In the genomic region with DNA sequence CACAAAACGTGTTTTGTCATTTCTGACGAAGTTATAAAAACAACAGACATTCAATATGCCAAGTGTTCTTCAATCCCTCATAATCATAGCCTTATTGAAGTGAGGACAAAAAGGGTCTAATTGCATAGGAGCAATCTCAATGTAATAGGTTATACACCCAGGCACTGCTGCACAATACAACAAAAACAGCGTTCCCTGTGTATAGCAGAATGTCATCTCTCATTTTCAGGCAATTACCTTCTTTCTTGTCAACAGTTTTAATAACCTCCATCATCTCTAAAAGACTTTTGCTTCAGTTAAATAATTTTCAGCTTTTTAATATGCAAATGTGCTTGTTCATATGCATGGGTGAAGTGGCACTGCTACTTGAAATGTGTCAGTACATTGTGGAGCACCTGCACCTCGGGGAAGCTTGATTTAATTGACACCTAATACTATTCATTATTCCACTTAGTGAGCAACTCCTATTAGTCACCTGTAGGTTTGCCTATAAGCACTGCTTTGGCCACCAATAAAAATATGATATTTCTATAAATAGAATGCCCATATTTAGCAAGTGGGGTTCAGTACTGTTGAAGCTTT, we compare ENCODE assay signal across 20 mouse cellular contexts.
A peak's percentile ranks its signal among the peaks of the same experiment; 100 is the strongest.
DNase-seq lines count a peak whose midpoint lies in the region; ATAC-seq and TF ChIP-seq lines count a peak whose summit lies in the region.
"Had no signal": no experiment of that assay in that cellular context is flagged by ENCODE, and none has a peak within 500 bp of the region (broad histone marks: within the 10 kb centered on the region; RNA-seq: fewer than 3 reads in every experiment).

No protein-coding gene starts in this region.

- H3K27ac ChIP-seq in forebrain, embryonic 12.5 days: no peak overlapping the region
- no peak overlapping the region; the same call in 1 of the 2 replicates for H3K27ac ChIP-seq in forebrain, embryonic 14.5 days (ENCODE audit: low read depth, low read length)
- no peak overlapping the region for H3K27ac ChIP-seq in forebrain, embryonic 16.5 days (ENCODE audit: low read length)
- no peak overlapping the region for H3K27ac ChIP-seq in thymus, adult 2 months (ENCODE audit: control insufficient read depth, insufficient read depth, low read length)
- no peak overlapping the region for H3K27ac ChIP-seq in hindbrain, embryonic 16.5 days (ENCODE audit: low read depth, low read length)
- H3K27ac ChIP-seq in midbrain, embryonic 11.5 days (ENCODE audit: low read depth, low read length): no peak overlapping the region
- H3K27ac ChIP-seq: embryonic facial prominence, embryonic 13.5 days; embryonic facial prominence, embryonic 15.5 days had no signal

- H3K9ac ChIP-seq in forebrain, embryonic 12.5 days: no peak overlapping the region
- H3K9ac ChIP-seq in forebrain, embryonic 14.5 days (ENCODE audit: low read length): no peak overlapping the region
- H3K9ac ChIP-seq in forebrain, embryonic 16.5 days (replicated peaks; ENCODE audit: low read depth, low read length): no peak overlapping the region
- no peak overlapping the region for H3K9ac ChIP-seq in hindbrain, embryonic 16.5 days (ENCODE audit: low read depth, low read length)
- H3K9ac ChIP-seq in midbrain, embryonic 11.5 days (ENCODE audit: low read length): no peak overlapping the region
- H3K9ac ChIP-seq: embryonic facial prominence, embryonic 13.5 days; embryonic facial prominence, embryonic 15.5 days had no signal

- TF ChIP-seq POLR2A in brain, embryonic 14.5 days (IDR thresholded peaks at IDR 0.05; ENCODE audit: borderline replicate concordance, extremely low read depth, insufficient read depth, insufficient read length, poor library complexity, severe bottlenecking): no peak
- no peak for TF ChIP-seq POLR2A in thymus, adult 2 months (IDR thresholded peaks at IDR 0.05; ENCODE audit: control insufficient read depth, extremely low read depth, insufficient read depth, low read length, poor library complexity)

- no peak overlapping the region for H3K4me2 ChIP-seq in forebrain, embryonic 12.5 days
- no peak overlapping the region for H3K4me2 ChIP-seq in forebrain, embryonic 14.5 days (ENCODE audit: low read length)
- no peak overlapping the region for H3K4me2 ChIP-seq in forebrain, embryonic 16.5 days (ENCODE audit: low read length)
- H3K4me2 ChIP-seq in hindbrain, embryonic 16.5 days (ENCODE audit: low read length): no peak overlapping the region
- no peak overlapping the region for H3K4me2 ChIP-seq in midbrain, embryonic 11.5 days
- H3K4me2 ChIP-seq: embryonic facial prominence, embryonic 13.5 days; embryonic facial prominence, embryonic 15.5 days had no signal

- H3K4me3 ChIP-seq in forebrain, embryonic 12.5 days (replicated peaks): no peak overlapping the region
- H3K4me3 ChIP-seq in forebrain, embryonic 14.5 days (ENCODE audit: low read depth, low read length): no peak overlapping the region
- no peak overlapping the region for H3K4me3 ChIP-seq in forebrain, embryonic 16.5 days (replicated peaks; ENCODE audit: low read length)
- no peak overlapping the region for H3K4me3 ChIP-seq in thymus, adult 2 months (ENCODE audit: control insufficient read depth, insufficient read depth, low read length)
- H3K4me3 ChIP-seq in hindbrain, embryonic 16.5 days (ENCODE audit: low read length): no peak overlapping the region
- H3K4me3 ChIP-seq in midbrain, embryonic 11.5 days (ENCODE audit: low read depth, low read length): no peak overlapping the region
- H3K4me3 ChIP-seq: embryonic facial prominence, embryonic 13.5 days; embryonic facial prominence, embryonic 15.5 days; erythroblast, embryonic 14.5 days had no signal

- peak; percentile 61; the same call in 1 of the 2 replicates for ATAC-seq in forebrain, embryonic 12.5 days (ENCODE audit: low FRiP score)
- ATAC-seq in forebrain, embryonic 14.5 days: peak; percentile 89
- ATAC-seq in forebrain, embryonic 16.5 days: peak; percentile 93
- ATAC-seq in hindbrain, embryonic 16.5 days: no peak
- no peak for ATAC-seq in midbrain, embryonic 11.5 days (ENCODE audit: low FRiP score)

- TF ChIP-seq CTCF in brain, embryonic 14.5 days (IDR thresholded peaks at IDR 0.05; ENCODE audit: borderline replicate concordance, extremely low read depth, insufficient read depth, insufficient read length): no peak
- no peak for TF ChIP-seq CTCF in thymus, adult 2 months (IDR thresholded peaks at IDR 0.05; ENCODE audit: borderline replicate concordance, control insufficient read depth, extremely low read depth, insufficient read depth, low read length, poor library complexity)

- peak; percentile 82 for DNase-seq in brain, embryonic 14.5 days (ENCODE audit: low read depth)
- peak; percentile 72 for DNase-seq in forebrain, embryonic 14.5 days (ENCODE audit: low spot score)
- DNase-seq in left cerebral cortex, adult 11 months (ENCODE audit: low spot score): no peak
- no peak for DNase-seq in thymus, adult 2 months
- no peak for DNase-seq in midbrain, embryonic 11.5 days (ENCODE audit: low spot score, missing footprints)
- DNase-seq: adrenal gland, adult 2 months; adrenal gland, postnatal 10 days; adrenal gland, postnatal 25 days; cerebellum, adult 11-12 months; cerebellum, adult 2 months; cerebellum, adult 9-10 months; cerebellum, postnatal 14 days; cerebellum, postnatal 36 days; embryo, embryonic 11 days had no signal

- H3K4me1 ChIP-seq in forebrain, embryonic 12.5 days: peaks cover 26% of the 10 kb centered on the region
- H3K4me1 ChIP-seq in forebrain, embryonic 14.5 days (ENCODE audit: control insufficient read depth, insufficient read depth, low read length): peaks cover 20% of the 10 kb centered on the region
- peaks cover 11% of the 10 kb centered on the region for H3K4me1 ChIP-seq in forebrain, embryonic 16.5 days (replicated peaks; ENCODE audit: control insufficient read depth, insufficient read depth, low read length)
- no peaks in the 10 kb centered on the region for H3K4me1 ChIP-seq in thymus, adult 2 months (replicated peaks; ENCODE audit: control insufficient read depth, insufficient read depth, low read length)
- H3K4me1 ChIP-seq in hindbrain, embryonic 16.5 days (ENCODE audit: control insufficient read depth, insufficient read depth, low read depth, low read length): peaks cover 7% of the 10 kb centered on the region
- peaks cover 9% of the 10 kb centered on the region for H3K4me1 ChIP-seq in midbrain, embryonic 11.5 days (ENCODE audit: control insufficient read depth, insufficient read depth, low read length)

- H3K9me3 ChIP-seq in forebrain, embryonic 12.5 days: no peaks in the 10 kb centered on the region
- H3K9me3 ChIP-seq in forebrain, embryonic 14.5 days (replicated peaks; ENCODE audit: control insufficient read depth, low read length): no peaks in the 10 kb centered on the region
- H3K9me3 ChIP-seq in forebrain, embryonic 16.5 days (ENCODE audit: control insufficient read depth, low read length): no peaks in the 10 kb centered on the region
- no peaks in the 10 kb centered on the region for H3K9me3 ChIP-seq in hindbrain, embryonic 16.5 days (ENCODE audit: control insufficient read depth, low read length)
- no peaks in the 10 kb centered on the region for H3K9me3 ChIP-seq in midbrain, embryonic 11.5 days (ENCODE audit: control insufficient read depth, low read length)
- H3K9me3 ChIP-seq: embryonic facial prominence, embryonic 13.5 days; embryonic facial prominence, embryonic 15.5 days had no signal

- no peaks in the 10 kb centered on the region for H3K36me3 ChIP-seq in forebrain, embryonic 12.5 days (replicated peaks)
- no peaks in the 10 kb centered on the region for H3K36me3 ChIP-seq in forebrain, embryonic 14.5 days (ENCODE audit: control insufficient read depth, insufficient read depth, low read length)
- H3K36me3 ChIP-seq in forebrain, embryonic 16.5 days (ENCODE audit: control insufficient read depth, insufficient read depth): no peaks in the 10 kb centered on the region
- H3K36me3 ChIP-seq in thymus, adult 2 months (ENCODE audit: control insufficient read depth, insufficient read depth, low read length): no peaks in the 10 kb centered on the region
- no peaks in the 10 kb centered on the region for H3K36me3 ChIP-seq in hindbrain, embryonic 16.5 days (ENCODE audit: control insufficient read depth, insufficient read depth, low read length)
- H3K36me3 ChIP-seq in midbrain, embryonic 11.5 days (ENCODE audit: control insufficient read depth, insufficient read depth, low read length): no peaks in the 10 kb centered on the region
- H3K36me3 ChIP-seq: embryonic facial prominence, embryonic 13.5 days; embryonic facial prominence, embryonic 15.5 days had no signal

- WGBS in forebrain, embryonic 12.5 days: 24% methylated on average over 4 of the region's 4 CpGs
- 10% methylated on average over 4 of the region's 4 CpGs for WGBS in forebrain, embryonic 14.5 days
- WGBS in forebrain, embryonic 16.5 days: 11% methylated on average over 4 of the region's 4 CpGs
- whole genome bisulfite sequencing in thymus, adult 2 months: 89% methylated on average over 4 of the region's 4 CpGs
- WGBS in hindbrain, embryonic 16.5 days: 56% methylated on average over 4 of the region's 4 CpGs
- 83% methylated on average over 4 of the region's 4 CpGs for WGBS in midbrain, embryonic 11.5 days

- H3K27me3 ChIP-seq in forebrain, embryonic 12.5 days: no peaks in the 10 kb centered on the region
- H3K27me3 ChIP-seq in forebrain, embryonic 14.5 days (replicated peaks; ENCODE audit: control insufficient read depth, insufficient read depth, low read length): no peaks in the 10 kb centered on the region
- no peaks in the 10 kb centered on the region for H3K27me3 ChIP-seq in forebrain, embryonic 16.5 days (replicated peaks; ENCODE audit: control insufficient read depth, insufficient read depth, low read length)
- H3K27me3 ChIP-seq in thymus, adult 2 months (ENCODE audit: control insufficient read depth, insufficient read depth, low read length): no peaks in the 10 kb centered on the region
- H3K27me3 ChIP-seq in hindbrain, embryonic 16.5 days (replicated peaks; ENCODE audit: control insufficient read depth, insufficient read depth, low read length): no peaks in the 10 kb centered on the region
- H3K27me3 ChIP-seq in midbrain, embryonic 11.5 days (ENCODE audit: control insufficient read depth, insufficient read depth, low read length): no peaks in the 10 kb centered on the region
- H3K27me3 ChIP-seq: embryonic facial prominence, embryonic 15.5 days had no signal

Comparison
In these comparisons a context has a peak if more than half of its experiments do, and no peak if none do; other contexts are left out.
1. DNase-seq: peak in brain, embryonic 14.5 days (single experiment) and forebrain, embryonic 14.5 days (single experiment); none in left cerebral cortex, adult 11 months (single experiment), thymus, adult 2 months (single experiment) and midbrain, embryonic 11.5 days (single experiment).
2. ATAC-seq: peak in forebrain, embryonic 12.5 days (single experiment), forebrain, embryonic 14.5 days (single experiment) and forebrain, embryonic 16.5 days (single experiment); none in hindbrain, embryonic 16.5 days (single experiment) and midbrain, embryonic 11.5 days (single experiment).